Mouse (Mus musculus): ENCODE measurements at regions not wholly inside any gene's neighbourhood (a gene's known extent, or its start where the extent isn't known, plus 50 kb on each side); places are given as distances from the start of the nearest gene placed in this dataset.
"Not testable (repeated sequence)": the region's sequence is repeated elsewhere in the genome, so short reads cannot be mapped to it uniquely, and the experiment has no call there.

- DNase-seq (ENCODE audit: low spot score in 2 of 2), result no peak
Observed at GRCm38 (mm10) chr14:84157412-84157811, 286.0 kb upstream of the Pcdh17 start.

- peak; percentile 3 to 26 for DNase-seq (ENCODE audit: low spot score in 2 of 2)
Observed at GRCm38 (mm10) chr14:84175446-84175845, 267.9 kb upstream of the Pcdh17 start.

- DNase-seq (ENCODE audit: low spot score in 2 of 2), result no peak
Observed at GRCm38 (mm10) chr14:84210949-84211348, 232.4 kb upstream of the Pcdh17 start.

GRCm38 (mm10) chr14:84222996-84223395 is 220.4 kb upstream of the Pcdh17 start:
- DNase-seq (ENCODE audit: low spot score in 2 of 2), result no peak

- no peak for DNase-seq (ENCODE audit: low spot score in 2 of 2)
Observed at GRCm38 (mm10) chr14:84223924-84224323, 219.4 kb upstream of the Pcdh17 start.

- not testable (repeated sequence) for DNase-seq (ENCODE audit: low spot score in 2 of 2)
Observed at GRCm38 (mm10) chr14:84248006-84248405, 195.4 kb upstream of the Pcdh17 start.

GRCm38 (mm10) chr14:84252583-84252982 is 190.8 kb upstream of the Pcdh17 start:
- DNase-seq (ENCODE audit: low spot score in 2 of 2), result no peak

GRCm38 (mm10) chr14:84257671-84258070 is 185.7 kb upstream of the Pcdh17 start:
- peak; percentile 5 to 8 for DNase-seq (ENCODE audit: low spot score in 2 of 2)

GRCm38 (mm10) chr14:84258633-84259032 is 184.7 kb upstream of the Pcdh17 start:
- no peak for DNase-seq (ENCODE audit: low spot score in 2 of 2)

GRCm38 (mm10) chr14:84263936-84264335 is 179.4 kb upstream of the Pcdh17 start:
- no peak for DNase-seq (ENCODE audit: low spot score in 2 of 2)

GRCm38 (mm10) chr14:84266217-84266616 is 177.1 kb upstream of the Pcdh17 start:
- no peak for DNase-seq (ENCODE audit: low spot score in 2 of 2)

- DNase-seq (ENCODE audit: low spot score in 2 of 2), result no peak
Observed at GRCm38 (mm10) chr14:84283440-84284203, 159.7 kb upstream of the Pcdh17 start.

GRCm38 (mm10) chr14:84320738-84321137 is 122.6 kb upstream of the Pcdh17 start:
- DNase-seq (ENCODE audit: low spot score in 2 of 2), result no peak

- no peak for DNase-seq (ENCODE audit: low spot score in 2 of 2)
Observed at GRCm38 (mm10) chr14:84339604-84340003, 103.8 kb upstream of the Pcdh17 start.

All from left cerebral cortex, adult 18-20 months (tissue).